Mouse (Mus musculus): Measurements from ENCODE around the gene Znrf2.

- TF ChIP-seq POLR2AphosphoS5 (IDR thresholded peaks at IDR 0.05; ENCODE audit: insufficient replicate concordance, low read depth, low read length) (no peak), CTCF (IDR thresholded peaks at IDR 0.05; ENCODE audit: low read depth, low read length) (no peak)
Observed at GRCm38 (mm10) chr6:54926899-54927298, 110.2 kb downstream of the Znrf2 start.

Data from G1E (cell line).